Mouse (Mus musculus): ENCODE data around the gene Pik3r4.

The Pik3r4 gene

DNA sequence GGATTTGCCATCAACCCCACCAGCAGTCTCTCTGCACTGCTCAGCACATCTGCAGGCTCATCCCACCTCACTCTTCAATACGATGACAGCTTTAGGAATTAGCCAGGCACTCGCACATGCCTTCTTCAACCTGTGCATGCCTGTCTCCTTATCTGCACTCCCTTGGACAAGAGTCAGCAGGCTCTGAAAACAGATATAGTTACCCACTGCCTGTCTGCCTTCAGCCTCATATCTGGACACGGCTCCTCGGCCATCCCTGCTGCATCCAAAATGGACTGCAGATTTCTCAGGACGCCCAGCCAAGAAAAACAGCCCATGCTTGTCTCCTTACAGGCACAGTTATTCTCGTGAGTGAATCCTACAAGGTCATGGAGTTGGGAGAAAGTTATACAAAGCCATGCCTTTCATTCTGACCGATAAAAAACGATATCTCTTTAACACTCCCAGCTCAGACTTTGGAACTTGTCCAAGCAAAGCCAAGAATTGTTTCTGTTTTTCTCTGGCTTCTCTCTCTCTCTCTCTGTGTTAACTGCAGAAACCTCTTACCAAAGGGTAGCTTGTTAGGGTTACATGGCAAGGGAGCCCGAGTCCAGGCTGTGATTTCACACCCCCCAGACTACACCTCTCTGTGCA lies 55.1 kb downstream of the Pik3r4 start:
- no peak for DNase-seq (ENCODE audit: low spot score)

GRCm38 (mm10) chr9:105700702-105701101 lies 57.9 kb downstream of the Pik3r4 start:
- DNase-seq (ENCODE audit: low spot score), result no peak

DNA sequence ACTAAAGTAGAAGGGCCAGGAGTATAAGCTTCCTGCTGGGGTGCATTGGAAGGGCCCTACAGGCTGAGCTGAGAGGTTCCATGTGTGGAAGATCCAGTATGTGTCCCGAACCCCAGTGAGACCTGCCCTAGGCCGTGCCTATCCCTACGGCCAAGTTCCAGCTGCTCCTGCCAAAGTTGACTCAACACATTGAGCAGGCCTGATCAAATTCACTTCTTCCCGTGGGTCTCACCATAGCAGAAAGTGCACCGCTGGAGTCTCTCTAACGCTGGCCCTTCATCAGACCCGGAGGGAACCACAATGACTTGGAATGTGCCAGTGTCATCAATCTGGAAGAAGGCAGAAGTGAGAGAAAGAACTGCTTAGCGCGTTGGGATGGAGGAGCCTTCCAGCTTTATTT lies 59.2 kb downstream of the Pik3r4 start:
- no peak for DNase-seq (ENCODE audit: low spot score)

- no peak for DNase-seq (ENCODE audit: low spot score)
These were observed 61.6 kb downstream of the Pik3r4 start for GRCm38 (mm10) chr9:105704226-105704932.

DNA sequence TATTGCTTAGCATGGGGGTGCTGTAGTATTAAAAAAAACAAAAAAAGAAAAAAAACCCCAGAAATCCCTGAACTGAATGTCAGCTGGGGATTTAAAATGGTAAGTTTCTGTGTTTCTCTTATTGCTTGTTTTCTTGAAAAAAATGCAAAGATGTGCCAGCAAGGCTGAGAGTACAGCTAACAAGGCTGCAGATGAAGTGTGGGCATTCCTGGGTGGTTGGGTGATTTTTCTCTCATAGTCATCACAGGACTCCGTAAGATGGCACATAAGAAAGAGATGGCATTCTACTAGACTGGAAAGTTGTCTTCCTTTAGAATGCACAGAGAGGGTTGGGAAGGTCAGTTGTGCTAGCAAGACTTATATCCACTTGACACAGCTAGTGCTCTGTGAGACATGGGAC lies 62.2 kb downstream of the Pik3r4 start:
- DNase-seq (ENCODE audit: low spot score), result no peak

- no peak for DNase-seq (ENCODE audit: low spot score)
These were observed 69.3 kb downstream of the Pik3r4 start for GRCm38 (mm10) chr9:105712049-105712448.

- no peak for DNase-seq (ENCODE audit: low spot score)
These were observed 76.6 kb downstream of the Pik3r4 start for GRCm38 (mm10) chr9:105719367-105719766.

DNA sequence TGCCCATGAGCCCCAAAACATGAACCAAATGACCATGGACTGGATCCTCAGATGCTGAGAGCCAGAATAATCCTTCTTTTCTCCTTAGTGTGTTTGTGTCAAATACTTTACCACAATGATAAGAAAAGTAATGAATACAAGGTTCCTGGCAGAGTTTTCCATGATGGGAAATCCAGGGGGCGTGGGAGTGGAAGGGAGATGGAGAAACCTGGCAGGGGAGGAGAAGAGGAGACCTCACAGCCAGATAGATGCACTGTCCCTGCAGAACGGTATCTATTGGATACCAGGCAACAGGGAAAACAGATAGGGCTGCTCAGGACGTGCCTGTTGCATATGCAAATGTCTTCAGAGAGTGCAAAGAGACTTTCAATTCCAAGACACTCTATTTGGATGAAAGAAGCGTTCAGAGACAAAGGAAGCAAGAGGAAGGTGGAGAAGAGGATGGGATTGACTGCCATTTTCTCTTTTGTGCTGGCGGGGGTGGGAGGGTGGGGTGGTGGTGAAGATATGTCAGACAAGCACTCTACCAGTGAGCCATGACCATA lies 77.1 kb downstream of the Pik3r4 start:
- DNase-seq (ENCODE audit: low spot score), result no peak

GRCm38 (mm10) chr9:105720430-105720829 lies 77.7 kb downstream of the Pik3r4 start:
- no peak for DNase-seq (ENCODE audit: low spot score)

- DNase-seq (ENCODE audit: low spot score), result no peak
These were observed 89.2 kb downstream of the Pik3r4 start for GRCm38 (mm10) chr9:105731976-105732375.

DNA sequence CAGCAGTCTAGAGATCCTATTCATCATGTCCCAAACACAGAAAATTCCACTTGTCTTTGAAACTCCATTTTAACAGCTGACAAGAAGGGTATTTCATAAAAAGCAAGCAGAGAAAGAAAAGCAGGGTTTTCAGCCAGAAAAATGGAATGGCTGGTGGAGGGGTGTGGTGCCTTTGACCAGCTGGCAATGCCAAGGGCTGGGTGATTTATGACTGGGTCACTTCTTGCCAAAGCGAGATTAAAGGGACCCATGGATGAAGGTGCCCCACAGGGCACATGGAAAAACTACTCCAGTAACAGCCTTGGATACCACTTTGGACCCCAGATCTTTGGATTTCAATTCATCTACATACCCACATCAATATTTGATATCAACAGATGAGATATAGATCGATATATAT lies 91.9 kb downstream of the Pik3r4 start:
- no peak for DNase-seq (ENCODE audit: low spot score)

DNA sequence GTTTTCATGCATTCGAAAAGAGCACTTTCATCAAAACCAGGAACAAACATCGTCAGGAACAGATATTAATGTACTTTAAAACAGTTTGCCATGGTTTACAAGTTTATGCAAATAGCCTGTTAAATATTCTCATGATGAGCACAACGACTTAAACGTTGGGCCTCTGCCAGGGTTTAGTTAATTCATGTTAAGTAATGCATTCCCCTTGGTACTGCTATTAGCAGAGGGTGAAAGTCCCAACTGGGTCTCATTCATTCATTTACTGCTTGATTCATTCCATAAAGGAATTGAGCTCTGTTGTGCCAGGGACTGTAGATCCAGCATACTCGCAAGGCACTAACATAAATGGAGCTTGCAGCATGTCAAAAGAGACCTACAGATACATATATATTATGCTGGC lies 92.4 kb downstream of the Pik3r4 start:
- DNase-seq (ENCODE audit: low spot score), result no peak
